Mouse (Mus musculus) lung, postnatal 0 days (tissue): ENCODE data around the gene Nrcam.

Experiments used
- CTCF ChIP-seq: IDR thresholded peaks from 2 replicates; pipeline ENCODE4 v1.5.1; 2016; ENCODE audit warnings: antibody characterized with exemption, mild to moderate bottlenecking
- EP300 ChIP-seq: IDR thresholded peaks from 2 replicates; pipeline ENCODE4 v1.6.1; 2016; ENCODE audit warnings: antibody characterized with exemption, mild to moderate bottlenecking, control low read depth

- TF ChIP-seq CTCF: no peak
- TF ChIP-seq EP300: no peak
Measured at GRCm38 (mm10) chr12:44532337-44533113, 203.8 kb downstream of the Nrcam start.
